Mouse (Mus musculus) bone marrow macrophage, adult 2 months (primary cell): ENCODE data around the gene Gm20388.

ENCODE experiments used
- CTCF ChIP-seq: IDR thresholded peaks from 2 replicates; pipeline ENCODE4 v1.5.1; 2012; ENCODE audit warnings: low read depth, mild to moderate bottlenecking, low read length, moderate library complexity
- POLR2A ChIP-seq: IDR thresholded peaks from 2 replicates; pipeline ENCODE4 v1.6.1; 2012; ENCODE audit warnings: mild to moderate bottlenecking, low read depth, low read length, borderline replicate concordance

DNA sequence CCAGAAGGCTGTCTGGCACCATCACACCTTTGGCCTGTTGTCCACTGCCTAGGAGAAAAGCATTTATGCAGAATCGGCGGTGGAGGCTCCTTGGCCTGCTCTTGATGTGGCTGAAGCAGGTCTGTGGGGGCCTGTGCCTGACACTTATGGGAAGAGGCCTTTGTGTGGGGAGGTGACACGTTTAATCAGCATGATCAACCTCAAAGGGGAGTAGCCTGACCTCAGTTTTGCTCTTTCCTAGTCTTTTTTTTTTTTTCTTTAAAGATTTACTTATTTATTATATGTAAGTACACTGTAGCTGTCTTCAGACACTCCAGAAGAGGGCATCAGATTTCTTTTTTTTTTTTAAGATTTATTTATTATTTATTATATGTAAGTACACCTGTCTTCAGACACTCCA is 2052.3 kb downstream of the Gm20388 start:
- TF ChIP-seq CTCF (no peak), POLR2A (no peak)
